Mouse (Mus musculus) left cerebral cortex, adult 9 months (tissue): ENCODE data around the gene Rtn4r.
A peak's percentile ranks its signal among the peaks of the same experiment; 100 is the strongest.

Experiments used
- DNase-seq, 2 experiments: peaks; one replicate each; pipeline ENCODE4 v3.0.0; 2022; ENCODE audit warnings: low spot score in 2 of 2

Rtn4r gene

GRCm38 (mm10) chr16:18127241-18127861 lies at the start of gene Rtn4r:
TSS of gene Rtn4r (plus strand) at chr16:18127642.
- DNase-seq: no peak

DNA sequence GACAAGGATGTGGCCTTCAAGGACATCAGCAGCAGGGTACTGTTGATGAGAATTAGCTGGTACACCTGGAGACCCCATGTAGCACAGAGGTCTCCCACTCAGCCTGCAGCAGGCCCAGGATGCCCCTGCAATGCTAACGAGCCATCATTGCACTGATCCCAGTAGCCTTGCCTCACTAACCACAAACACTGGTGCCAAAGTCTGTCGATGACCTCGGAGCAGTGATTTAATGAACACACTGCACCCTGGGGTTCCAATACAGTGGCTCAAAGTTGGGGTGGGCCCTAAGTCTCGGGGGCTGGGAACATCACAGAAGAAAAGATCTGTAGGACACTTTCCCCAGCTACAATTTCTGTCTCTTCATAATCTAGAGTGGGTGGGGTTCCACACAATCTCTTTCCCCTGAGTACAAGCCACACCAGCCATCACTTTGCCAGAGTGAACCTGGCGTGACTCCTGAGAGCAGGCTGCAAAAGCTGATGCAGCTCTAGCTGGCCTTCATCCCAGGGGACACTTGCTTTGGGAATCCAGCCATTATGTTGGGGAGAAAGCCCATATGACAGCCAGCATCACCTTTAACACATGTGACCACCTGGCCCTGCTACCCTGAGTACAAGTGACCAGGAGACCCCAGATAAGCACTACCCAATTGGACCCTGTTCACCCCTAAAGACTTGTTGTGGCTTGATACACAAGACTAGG lies 49.0 kb upstream of the Rtn4r start:
- DNase-seq: no peak

GRCm38 (mm10) chr16:18079300-18079699 lies 48.1 kb upstream of the Rtn4r start:
- no peak for DNase-seq

DNA sequence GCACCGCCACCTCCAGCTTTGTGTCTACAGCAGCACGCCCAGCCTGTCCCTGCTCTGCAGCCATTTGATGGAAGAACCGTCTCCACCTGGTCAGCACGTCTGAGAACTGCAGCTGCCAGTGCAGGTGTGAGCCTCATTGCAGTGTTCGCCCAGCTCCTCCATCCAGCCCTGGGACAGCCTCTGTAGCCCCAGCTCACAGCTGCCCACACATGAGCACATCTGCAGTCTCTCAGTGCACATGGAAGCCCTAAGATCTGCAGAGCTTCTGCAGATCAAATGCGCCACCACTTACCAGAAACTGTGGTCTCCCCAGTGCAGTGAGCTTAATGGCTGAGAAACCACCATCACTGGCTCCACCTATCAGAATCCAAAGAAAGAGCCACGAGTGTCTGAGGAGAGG lies 47.3 kb upstream of the Rtn4r start:
- no peak for DNase-seq

DNA sequence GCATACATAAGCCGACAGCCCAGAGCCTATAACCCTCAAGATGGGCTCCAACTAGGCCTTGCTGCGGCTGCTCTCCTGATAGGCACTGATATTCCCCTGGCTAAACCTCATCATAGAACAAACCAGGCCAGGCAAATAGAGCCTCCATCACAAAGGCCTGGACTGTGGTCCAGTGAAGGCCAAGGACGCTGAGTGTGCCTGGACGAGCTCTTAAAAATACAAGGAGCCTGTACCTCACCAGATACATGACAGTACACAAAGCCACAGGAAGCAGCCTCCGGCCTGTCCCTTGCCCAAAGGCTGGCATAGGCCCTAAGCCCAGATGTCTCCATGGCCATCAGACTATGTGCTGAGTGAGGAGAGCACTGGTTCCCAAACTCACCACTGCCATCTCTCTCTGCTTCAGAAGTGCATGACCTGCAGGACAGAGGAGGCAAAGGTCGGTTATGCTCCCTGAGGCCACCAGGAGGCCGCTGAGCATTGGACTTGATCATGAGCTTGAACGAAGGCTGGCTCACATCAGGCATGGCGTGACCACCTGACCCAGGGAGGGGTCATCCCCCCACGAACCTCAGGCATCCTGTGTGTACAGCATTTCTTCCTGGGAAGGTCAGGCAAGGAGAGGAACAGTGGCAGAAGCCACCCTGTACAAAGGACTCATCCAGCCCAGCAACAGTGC lies 46.2 kb upstream of the Rtn4r start:
- DNase-seq: no peak

DNA sequence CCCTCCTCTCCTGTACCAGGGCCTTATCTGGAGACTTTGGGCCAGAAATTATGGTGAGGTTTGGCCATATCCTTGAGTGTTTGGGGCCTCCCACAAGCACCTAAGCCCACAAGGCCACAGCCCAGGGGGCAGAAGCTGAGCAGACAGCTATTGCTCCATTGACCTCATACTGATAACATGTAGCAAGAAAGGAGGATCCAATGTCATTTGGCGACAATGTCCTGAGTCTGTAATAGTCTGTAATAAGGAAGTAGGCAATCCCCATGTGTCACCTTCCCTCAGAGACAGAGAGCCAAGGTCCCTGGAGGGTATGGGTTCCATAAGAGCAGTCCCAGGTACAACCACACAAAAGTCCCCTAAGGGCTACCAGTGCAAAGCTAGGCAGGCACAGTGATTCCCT lies 45.2 kb upstream of the Rtn4r start:
- DNase-seq: no peak

- DNase-seq: peak; percentile 59 to 62
Measured at GRCm38 (mm10) chr16:18083231-18083951, 44.1 kb upstream of the Rtn4r start.

DNA sequence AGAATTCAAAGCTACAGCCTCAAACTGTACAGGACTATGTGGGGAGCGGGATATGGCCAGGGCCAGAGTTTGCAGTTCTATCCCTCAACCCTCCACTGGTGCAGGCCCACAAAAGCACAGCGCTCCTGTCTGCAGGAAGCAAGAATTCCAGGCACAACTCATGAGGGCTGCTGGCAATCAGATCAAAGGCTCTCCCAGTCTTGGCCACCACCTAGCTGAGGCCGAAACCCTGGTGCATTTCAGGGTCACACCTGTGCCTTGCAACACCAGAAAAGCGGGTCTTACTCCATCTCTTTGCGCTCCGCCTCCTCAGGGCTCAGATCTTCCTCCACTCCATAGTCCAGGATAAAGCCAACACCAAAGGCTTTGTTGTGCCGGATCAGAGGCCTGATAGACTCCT lies 43.2 kb upstream of the Rtn4r start:
- DNase-seq: no peak

DNA sequence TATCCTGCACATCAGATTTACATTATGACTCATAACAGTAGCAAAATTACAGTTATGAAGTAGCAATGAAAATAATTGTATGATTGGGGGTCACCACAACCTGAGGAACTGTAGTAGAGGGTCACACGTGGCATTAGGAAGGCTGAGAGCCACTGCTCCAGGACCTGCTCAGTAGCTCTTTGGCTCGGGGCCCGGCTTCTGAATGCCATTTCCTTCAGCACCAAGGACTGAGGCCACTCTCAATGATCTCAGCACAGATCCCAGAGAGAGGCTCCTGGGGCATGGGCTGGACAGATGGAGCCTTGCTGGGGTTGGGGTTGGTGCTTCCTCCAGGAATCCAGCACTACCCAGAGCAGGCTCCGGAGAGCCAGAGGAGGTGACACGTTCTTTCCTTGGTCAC lies 40.3 kb upstream of the Rtn4r start:
- no peak for DNase-seq

GRCm38 (mm10) chr16:18096348-18096747 lies 31.1 kb upstream of the Rtn4r start:
- no peak for DNase-seq

DNA sequence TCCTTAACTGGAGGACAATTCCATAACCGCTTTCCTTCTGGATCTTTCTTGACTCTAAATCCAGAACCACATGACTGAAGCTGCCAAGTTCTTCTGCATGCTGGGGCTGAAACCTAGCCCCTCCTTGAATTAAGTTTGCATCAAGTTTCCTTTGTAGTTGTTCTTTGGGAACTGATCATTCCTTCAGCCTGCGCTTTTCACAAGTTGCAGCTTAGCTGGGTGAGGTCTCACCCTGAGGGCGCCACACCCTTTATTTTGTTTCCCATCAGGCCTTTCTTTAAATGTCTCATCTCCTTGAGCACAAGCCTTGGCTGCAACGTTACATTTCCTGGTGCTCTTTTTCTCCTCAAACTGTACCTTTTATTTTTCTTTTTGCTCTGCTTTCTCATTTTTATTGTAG lies 24.6 kb upstream of the Rtn4r start:
- no peak for DNase-seq

- DNase-seq: no peak
Measured at GRCm38 (mm10) chr16:18103366-18103765, 24.1 kb upstream of the Rtn4r start.

DNA sequence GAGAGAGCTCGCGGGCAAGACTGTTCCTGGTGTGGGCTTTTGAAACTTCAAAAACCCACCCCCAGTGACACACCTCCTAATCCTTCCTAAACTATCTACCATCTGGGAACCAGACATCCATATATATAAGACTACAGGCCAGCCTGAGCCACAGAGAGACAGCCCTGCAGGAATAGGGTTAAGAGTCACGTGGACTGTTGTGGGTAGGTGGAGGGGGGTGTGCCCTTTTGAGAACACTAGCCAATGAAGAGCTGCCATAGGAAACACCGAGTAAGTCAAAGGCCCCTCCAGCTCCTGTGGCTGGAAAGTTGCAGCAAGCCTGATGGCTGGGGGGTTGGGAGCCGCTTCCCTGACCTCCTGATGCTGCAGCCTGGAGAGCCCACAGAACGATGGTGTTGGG lies 23.6 kb upstream of the Rtn4r start:
- no peak for DNase-seq

- peak in 1 of 2 experiments; percentile 83 for DNase-seq
Measured at GRCm38 (mm10) chr16:18108221-18108966, 19.0 kb upstream of the Rtn4r start.

- no peak for DNase-seq
Measured at GRCm38 (mm10) chr16:18111042-18111441, 16.4 kb upstream of the Rtn4r start.

DNA sequence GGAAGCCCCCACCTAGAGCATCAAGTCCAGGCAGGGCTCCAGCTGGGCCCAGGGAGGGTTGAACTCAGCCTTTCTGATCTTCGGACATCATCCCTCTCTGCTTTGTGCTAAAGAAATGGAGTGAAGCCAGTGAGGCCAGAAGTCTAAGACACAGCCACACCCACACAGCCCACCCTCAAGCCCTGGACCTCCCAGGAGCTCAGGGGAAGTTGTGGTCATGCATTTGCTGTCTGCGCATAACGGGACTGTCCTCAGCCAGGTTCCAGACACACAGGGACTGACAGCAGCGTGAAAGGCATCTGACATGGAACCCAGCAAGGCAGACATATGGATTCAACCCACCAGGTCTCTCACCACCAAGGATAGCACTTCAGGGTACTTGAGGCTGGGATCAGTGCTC lies 11.0 kb upstream of the Rtn4r start:
- no peak for DNase-seq

DNA sequence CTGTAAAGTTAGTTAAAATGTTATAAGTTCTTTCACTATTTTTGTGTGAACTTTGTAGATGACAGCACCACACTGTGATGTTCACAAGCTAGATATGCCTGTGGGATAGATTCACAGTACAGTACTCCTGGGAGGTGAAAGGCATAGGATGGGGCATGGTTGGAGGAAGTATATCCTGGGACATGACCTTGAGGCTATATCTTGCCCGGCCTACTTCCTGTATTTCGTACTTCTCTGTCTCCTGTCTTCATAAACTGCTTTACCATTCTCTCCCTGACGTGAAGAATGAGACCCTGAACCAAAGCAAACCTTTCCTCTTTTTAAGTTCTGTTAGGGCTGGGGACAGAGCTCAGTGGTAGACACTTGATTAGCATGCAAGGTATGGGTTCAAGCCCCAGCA lies 9.2 kb upstream of the Rtn4r start:
- no peak for DNase-seq

DNA sequence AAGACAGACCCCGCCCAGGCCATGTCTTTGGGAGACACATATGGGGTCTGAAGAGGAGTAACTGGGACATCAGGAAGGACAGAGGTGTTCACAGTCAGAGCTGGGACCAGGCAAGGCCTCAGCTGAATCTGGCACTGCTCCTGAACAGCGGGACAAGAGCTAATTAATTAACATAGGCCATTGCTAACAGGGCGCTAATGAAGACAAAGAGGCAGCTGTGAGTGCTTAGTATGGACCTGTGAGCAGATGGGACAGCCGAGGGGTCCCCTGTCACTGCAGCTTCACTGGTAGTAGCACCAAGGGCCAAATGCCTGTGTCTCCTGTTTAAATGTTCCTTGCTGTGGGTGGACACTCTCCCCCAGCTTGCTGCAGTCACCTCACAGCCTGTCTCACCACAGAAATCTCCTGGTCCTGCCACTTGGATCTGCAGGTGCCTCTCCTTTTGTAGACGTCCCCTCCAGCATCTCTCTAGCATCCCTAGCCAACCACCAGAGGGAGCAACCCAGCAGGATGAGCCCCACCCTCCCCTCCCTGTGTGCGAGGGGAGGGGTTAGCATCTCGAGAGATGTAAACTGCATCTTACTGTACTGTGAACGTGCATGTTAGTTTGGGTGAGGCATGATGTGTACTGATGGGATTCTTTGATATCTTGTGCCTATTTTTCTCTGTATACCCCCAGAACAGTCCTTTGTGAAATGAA lies 8.3 kb upstream of the Rtn4r start:
- peak in 1 of 2 experiments; percentile 62 for DNase-seq

- DNase-seq: no peak
Measured at GRCm38 (mm10) chr16:18122740-18123139, 4.7 kb upstream of the Rtn4r start.

- DNase-seq: no peak
Measured at GRCm38 (mm10) chr16:18123471-18123870, 4.0 kb upstream of the Rtn4r start.

GRCm38 (mm10) chr16:18124040-18124439 lies 3.4 kb upstream of the Rtn4r start:
- DNase-seq: no peak
